Comparison of ENCODE assay signal across 18 mouse cellular contexts in the genomic region with DNA sequence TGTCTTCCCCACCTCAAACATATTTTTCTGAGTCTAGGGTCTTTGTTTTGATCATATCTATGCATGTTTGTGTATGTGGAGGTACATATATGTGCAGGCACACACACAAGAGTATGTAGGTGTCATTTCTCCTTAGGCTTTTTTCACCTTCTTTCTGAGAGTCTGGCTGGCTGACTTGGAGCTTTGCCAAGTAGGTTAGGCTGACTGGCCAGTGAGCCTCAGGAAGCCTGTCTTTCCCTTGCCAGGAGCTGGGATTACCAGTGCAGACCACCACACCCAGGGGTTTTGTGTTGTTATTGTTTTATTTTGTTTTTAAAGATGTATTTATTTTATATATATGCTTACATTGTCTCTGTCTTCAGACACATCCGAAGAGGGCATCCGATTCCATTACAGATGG. TPM values are rescaled to one million over a fixed set of nuclear protein-coding genes. Genes with fewer than 3 reads are reported as not detected.
DNase-seq lines count a peak whose midpoint lies in the region; ATAC-seq and TF ChIP-seq lines count a peak whose summit lies in the region.
"Had no signal": no experiment of that assay in that cellular context is flagged by ENCODE, and none has a peak within 500 bp of the region (broad histone marks: within the 10 kb centered on the region; RNA-seq: fewer than 3 reads in every experiment).

No protein-coding gene starts in this region.

- no peaks in the 10 kb centered on the region for H3K27me3 ChIP-seq in kidney, embryonic 15.5 days
- H3K27me3 ChIP-seq: forebrain, embryonic 12.5 days; heart, embryonic 12.5 days; intestine, embryonic 15.5 days; midbrain, embryonic 13.5 days had no signal

- DNase-seq in cerebellum, postnatal 25 days = peak; percentile 58 to 72
- DNase-seq in cerebellum, adult 9-11 months = no peak
- peak; percentile 49 to 53 for DNase-seq in kidney, postnatal 36 days
- DNase-seq in retina, postnatal 1 day = peak; percentile 62
- no peak for DNase-seq in retina, embryonic 14.5 days (ENCODE audit: low spot score)
- no peak for DNase-seq in gastrocnemius, adult 2 months
- DNase-seq: heart, postnatal 14 days; lung, postnatal 10 days; right cerebral cortex, postnatal 4 days; thymus, postnatal 25 days had no signal

- 95% methylated on average over 2 of the region's 2 CpGs for WGBS in kidney, embryonic 15.5 days

- intact Hi-C loops in gastrocnemius, adult 2 months (cut with DNase I) = no loop called here

- no peak overlapping the region for H3K27ac ChIP-seq in kidney, embryonic 15.5 days
- H3K27ac ChIP-seq in gastrocnemius, adult 2 months = no peak overlapping the region
- H3K27ac ChIP-seq: forebrain, embryonic 12.5 days; hindbrain, embryonic 14.5 days; intestine, embryonic 15.5 days; liver, embryonic 14.5 days; midbrain, embryonic 13.5 days had no signal

- peaks cover 35% of the 10 kb centered on the region for H3K36me3 ChIP-seq in kidney, embryonic 15.5 days

- ATAC-seq in kidney, embryonic 15.5 days (replicated peaks; ENCODE audit: low FRiP score) = no peak
- ATAC-seq: activated CD4-positive, CD25-positive, alpha-beta regulatory T cell, adult 4 months; intestine, embryonic 15.5 days; midbrain, embryonic 13.5 days had no signal

- no peak overlapping the region for H3K4me3 ChIP-seq in kidney, embryonic 15.5 days (replicated peaks)
- no peak overlapping the region for H3K4me3 ChIP-seq in gastrocnemius, adult 2 months
- H3K4me3 ChIP-seq: forebrain, embryonic 12.5 days; heart, embryonic 12.5 days; intestine, embryonic 15.5 days; midbrain, embryonic 13.5 days had no signal

- no peak for TF ChIP-seq CTCF in gastrocnemius, adult 2 months (IDR thresholded peaks at IDR 0.05)

- no peak overlapping the region for H3K9ac ChIP-seq in kidney, embryonic 15.5 days
- H3K9ac ChIP-seq: forebrain, embryonic 12.5 days; heart, embryonic 12.5 days; hindbrain, embryonic 14.5 days; intestine, embryonic 15.5 days; liver, embryonic 14.5 days; midbrain, embryonic 13.5 days had no signal

- peaks cover 6% of the 10 kb centered on the region for H3K4me1 ChIP-seq in kidney, embryonic 15.5 days

- no peaks in the 10 kb centered on the region for H3K9me3 ChIP-seq in kidney, embryonic 15.5 days (replicated peaks)
- H3K9me3 ChIP-seq: forebrain, embryonic 12.5 days; heart, embryonic 12.5 days; intestine, embryonic 15.5 days; midbrain, embryonic 13.5 days had no signal

- no peak overlapping the region for H3K4me2 ChIP-seq in kidney, embryonic 15.5 days
- H3K4me2 ChIP-seq: forebrain, embryonic 12.5 days; heart, embryonic 12.5 days; hindbrain, embryonic 14.5 days; intestine, embryonic 15.5 days; midbrain, embryonic 13.5 days had no signal

RNA-seq across cellular contexts. Expression of gene Baiap2, which starts 40.6 kb away (rescaled TPM):
- 20.8 and 22.3 TPM in 2 replicates for polyA plus RNA-seq in kidney, embryonic 15.5 days (2015; fragmentation: Nextera tagmentation; extraction: Ambion mirVana)
- 1 to 10 TPM; 1.5 to 2.0 TPM for total RNA-seq in gastrocnemius, adult 2 months (2021)

Comparison
In these comparisons a context has a peak if more than half of its experiments do, and no peak if none do; other contexts are left out.
1. DNase-seq: peak in cerebellum, postnatal 25 days (2 of 2), kidney, postnatal 36 days (2 of 2) and retina, postnatal 1 day (single experiment); none in cerebellum, adult 9-11 months (single experiment), retina, embryonic 14.5 days (single experiment) and gastrocnemius, adult 2 months (single experiment).